Mouse (Mus musculus) testis, postnatal 10 days (tissue): ENCODE measurements around the gene Olfr223.
"Not testable (repeated sequence)": the region's sequence is repeated elsewhere in the genome, so short reads cannot be mapped to it uniquely, and the experiment has no call there.

ENCODE experiments used
- DNase-seq: peaks from one replicate; pipeline ENCODE4 v3.0.0; 2021; ENCODE audit warnings: low spot score

Gene Olfr223

GRCm38 (mm10) chr11:59596950-59597349 lies 3.9 kb upstream of the Olfr223 start:
- no peak for DNase-seq

- DNase-seq: no peak
Measured at GRCm38 (mm10) chr11:59596091-59596490, 3.0 kb upstream of the Olfr223 start.

- no peak for DNase-seq
Measured at GRCm38 (mm10) chr11:59589496-59589895, 3.6 kb downstream of the Olfr223 start.

GRCm38 (mm10) chr11:59584539-59584938 lies 8.6 kb downstream of the Olfr223 start:
- DNase-seq: peak; percentile 55

GRCm38 (mm10) chr11:59576135-59576534 lies 17.0 kb downstream of the Olfr223 start, which contains the start of gene Olfr222:
Olfr222 (minus strand) TSS chr11:59576235.
- not testable (repeated sequence) for DNase-seq

GRCm38 (mm10) chr11:59575726-59576125 lies 17.4 kb downstream of the Olfr223 start:
- peak; percentile 54 for DNase-seq

- DNase-seq: no peak
Measured at GRCm38 (mm10) chr11:59569306-59569705, 23.8 kb downstream of the Olfr223 start.

- DNase-seq: no peak
Measured at GRCm38 (mm10) chr11:59562837-59563236, 30.3 kb downstream of the Olfr223 start.

GRCm38 (mm10) chr11:59562336-59562735 lies 30.8 kb downstream of the Olfr223 start:
- no peak for DNase-seq

- no peak for DNase-seq
Measured at GRCm38 (mm10) chr11:59560906-59561305, 32.2 kb downstream of the Olfr223 start.

- DNase-seq: no peak
Measured at GRCm38 (mm10) chr11:59554535-59554934, 38.6 kb downstream of the Olfr223 start.

- no peak for DNase-seq
Measured at GRCm38 (mm10) chr11:59554127-59554526, 39.0 kb downstream of the Olfr223 start.

GRCm38 (mm10) chr11:59544005-59544404 lies 49.1 kb downstream of the Olfr223 start:
- DNase-seq: no peak

GRCm38 (mm10) chr11:59543376-59543775 lies 49.7 kb downstream of the Olfr223 start:
- DNase-seq: no peak

- DNase-seq: no peak
Measured at GRCm38 (mm10) chr11:59542442-59542841, 50.6 kb downstream of the Olfr223 start.

GRCm38 (mm10) chr11:59541324-59541723 lies 51.8 kb downstream of the Olfr223 start, which contains the start of gene Nlrp3:
Nlrp3 (plus strand) TSS chr11:59541568.
- DNase-seq: no peak

GRCm38 (mm10) chr11:59540123-59540522 lies 53.0 kb downstream of the Olfr223 start:
- no peak for DNase-seq
